In genomic region chr6:27762061-27762460, GRCm38 (mm10) we compare ENCODE assay signal across 22 mouse cellular contexts.
DNase-seq lines count a peak whose midpoint lies in the region; TF ChIP-seq lines count a peak whose summit lies in the region.
"Had no signal": no experiment of that assay in that cellular context is flagged by ENCODE, and none has a peak within 500 bp of the region (broad histone marks: within the 10 kb centered on the region; RNA-seq: fewer than 3 reads in every experiment).

No protein-coding gene starts in this region.

- no peak overlapping the region for H3K27ac ChIP-seq in left cerebral cortex, adult 2 months
- H3K27ac ChIP-seq: embryonic facial prominence, embryonic 10.5 days; forebrain, embryonic 15.5 days; hindbrain, embryonic 10.5 days; intestine, embryonic 15.5 days; limb, embryonic 15.5 days; liver, embryonic 14.5 days; midbrain, embryonic 12.5 days had no signal

- TF ChIP-seq CTCF in left cerebral cortex, adult 2 months (IDR thresholded peaks at IDR 0.05), result no peak

- intact Hi-C loops in left cerebral cortex, postnatal 10 days (cut with DNase I), result no loop called here
- intact Hi-C loops in left cerebral cortex, adult 2 months (cut with DNase I), result loop anchor here (1.0 kb wide), 1 partner anchor 26 kb away; no protein-coding TSS in a partner anchor

- H3K4me3 ChIP-seq in left cerebral cortex, adult 2 months, result no peak overlapping the region
- H3K4me3 ChIP-seq: embryonic facial prominence, embryonic 10.5 days; forebrain, embryonic 15.5 days; hindbrain, embryonic 10.5 days; intestine, embryonic 15.5 days; limb, embryonic 15.5 days; midbrain, embryonic 12.5 days had no signal

- peak; percentile 58 to 62 for DNase-seq in frontal cortex, adult 2 months (ENCODE audit: extremely low spot score in 1 of 2, low spot score in 1 of 2)
- no peak for DNase-seq in frontal cortex, postnatal 25 days (ENCODE audit: low spot score in 2 of 2)
- DNase-seq in left cerebral cortex, adult 18-20 months (ENCODE audit: low spot score in 2 of 2), result peak; percentile 24 to 32
- DNase-seq in left cerebral cortex, postnatal 10 days (ENCODE audit: extremely low spot score in 1 of 2, low spot score in 2 of 2), result no peak
- peak; percentile 10 to 25 for DNase-seq in left cerebral cortex, adult 2 months (ENCODE audit: extremely low spot score in 1 of 2, low spot score in 2 of 2)
- DNase-seq in telencephalon, adult 2 months (ENCODE audit: low read depth, low spot score), result peak; percentile 75
- no peak for DNase-seq in cerebellum, postnatal 36 days
- DNase-seq: adrenal gland, postnatal 14 days; cerebellum, adult 9-10 months; gastrocnemius, postnatal 10 days; kidney, adult 8-10 months; kidney, postnatal 14 days; lung, embryonic 14.5 days; thymus, adult 2 months; thymus, postnatal 4 days had no signal

Comparison
In these comparisons a context has a peak if more than half of its experiments do, and no peak if none do; other contexts are left out.
1. DNase-seq: peak in frontal cortex, adult 2 months (2 of 2), left cerebral cortex, adult 18-20 months (2 of 2), left cerebral cortex, adult 2 months (2 of 2) and telencephalon, adult 2 months (single experiment); none in frontal cortex, postnatal 25 days (0 of 2), left cerebral cortex, postnatal 10 days (0 of 2) and cerebellum, postnatal 36 days (0 of 2).